Mouse (Mus musculus) stomach, embryonic 16.5 days (tissue): Measurements from ENCODE around the gene Flt3. TPM values are rescaled to one million over a fixed set of nuclear protein-coding genes. Genes with fewer than 3 reads are reported as not detected.

Experiments used
- ATAC-seq: fragments of 200-750 bp; cut with Nextera tagmentation; 2 replicates; pipeline ENCODE4 v1.8.0; 2017; ENCODE audit warnings: moderate number of reproducible peaks, moderate TSS enrichment; ENCODE audit not compliant: insufficient read depth, low FRiP score
- H3K27ac ChIP-seq: fragments of 300-500 bp; sonication (generic); 2 replicates; pipeline ENCODE4 v1.5.1; 2014; ENCODE audit warnings: low read length
- H3K27me3 ChIP-seq: fragments of 300-500 bp; sonication (generic); 2 replicates; pipeline ENCODE4 v1.6.1; 2014; ENCODE audit warnings: low read length, control low read depth, mixed read lengths; ENCODE audit not compliant: control insufficient read depth, insufficient read depth
- H3K36me3 ChIP-seq: fragments of 300-500 bp; sonication (generic); 2 replicates; pipeline ENCODE4 v1.6.1; 2014; ENCODE audit warnings: low read length; ENCODE audit not compliant: control insufficient read depth, insufficient read depth
- H3K4me1 ChIP-seq: fragments of 300-500 bp; sonication (generic); 2 replicates; pipeline ENCODE4 v1.6.1; 2014; ENCODE audit warnings: low read length, control low read depth, mixed read lengths; ENCODE audit not compliant: control insufficient read depth, insufficient read depth
- H3K4me2 ChIP-seq: fragments of 300-500 bp; sonication (generic); 2 replicates; pipeline ENCODE4 v1.6.1; 2014; ENCODE audit warnings: low read depth, low read length, mixed read lengths
- H3K4me3 ChIP-seq: fragments of 300-500 bp; sonication (generic); replicated peaks from 2 replicates; pipeline ENCODE4 v1.5.1; 2014; ENCODE audit warnings: mild to moderate bottlenecking, low read length
- H3K9ac ChIP-seq: fragments of 300-500 bp; sonication (generic); 2 replicates; pipeline ENCODE4 v1.6.1; 2014; ENCODE audit warnings: low read length
- H3K9me3 ChIP-seq: fragments of 300-500 bp; sonication (generic); replicated peaks from 2 replicates; pipeline ENCODE4 v1.6.1; 2016; ENCODE audit warnings: low read length, control low read depth; ENCODE audit not compliant: control insufficient read depth
- WGBS: fragments of 180-500 bp; shearing (Covaris S2); extraction: QIAGEN DNeasy Blood & Tissue Kit; methylation state at CpG from one replicate; pipeline ENCODE4 v1.1.7; 2014; 5-methylcytosine and 5-hydroxymethylcytosine counted together
- microRNA-seq: library from miRNA; unstranded; fragments of <30 nt; microRNA quantifications from one replicate; pipeline ENCODE4, GENCODE M21; 2016
- polyA plus RNA-seq: library from polyadenylated mRNA; unstranded; fragments of >200 nt; fragmentation: Nextera tagmentation; extraction: Ambion mirVana; gene quantifications from 2 replicates; pipeline ENCODE4 v1.2.1, GENCODE M21; 2015

The Flt3 gene
- polyA plus RNA-seq, 1 experiment from 2014 or later = 0.59 TPM

DNA sequence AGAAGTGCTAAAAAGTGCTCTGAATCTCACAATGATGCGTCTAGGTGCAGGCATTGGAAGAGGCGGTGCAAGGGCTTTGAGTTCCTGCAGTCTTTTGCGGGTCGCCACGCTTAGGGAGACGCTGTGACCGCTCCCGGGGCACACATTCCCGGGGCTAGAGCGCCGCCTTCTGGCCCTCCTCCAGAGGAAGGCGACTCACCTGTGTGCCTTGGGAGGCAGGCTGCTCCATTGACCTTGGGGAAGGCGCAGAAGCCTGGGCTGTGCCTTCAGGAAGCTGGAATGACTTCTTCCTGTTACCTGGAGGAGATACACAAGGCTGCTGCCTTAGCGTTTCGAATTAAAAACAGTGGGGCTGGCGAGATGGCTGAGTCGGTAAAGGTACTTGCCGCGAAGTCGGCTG is 106.2 kb downstream of the Flt3 start:
- H3K36me3 ChIP-seq = no peaks in the 10 kb centered on the region
- no peak overlapping the region for H3K27ac ChIP-seq
- 15% methylated on average over 20 of the region's 20 CpGs for WGBS
- no peak overlapping the region for H3K4me3 ChIP-seq
- H3K4me2 ChIP-seq = no peak overlapping the region
- ATAC-seq = peak; percentile 45; the same call in 1 of the 2 replicates
- peaks cover 47% of the 10 kb centered on the region for H3K27me3 ChIP-seq
- no peak overlapping the region for H3K9ac ChIP-seq
- H3K4me1 ChIP-seq = peaks cover 11% of the 10 kb centered on the region
- no peaks in the 10 kb centered on the region for H3K9me3 ChIP-seq

DNA sequence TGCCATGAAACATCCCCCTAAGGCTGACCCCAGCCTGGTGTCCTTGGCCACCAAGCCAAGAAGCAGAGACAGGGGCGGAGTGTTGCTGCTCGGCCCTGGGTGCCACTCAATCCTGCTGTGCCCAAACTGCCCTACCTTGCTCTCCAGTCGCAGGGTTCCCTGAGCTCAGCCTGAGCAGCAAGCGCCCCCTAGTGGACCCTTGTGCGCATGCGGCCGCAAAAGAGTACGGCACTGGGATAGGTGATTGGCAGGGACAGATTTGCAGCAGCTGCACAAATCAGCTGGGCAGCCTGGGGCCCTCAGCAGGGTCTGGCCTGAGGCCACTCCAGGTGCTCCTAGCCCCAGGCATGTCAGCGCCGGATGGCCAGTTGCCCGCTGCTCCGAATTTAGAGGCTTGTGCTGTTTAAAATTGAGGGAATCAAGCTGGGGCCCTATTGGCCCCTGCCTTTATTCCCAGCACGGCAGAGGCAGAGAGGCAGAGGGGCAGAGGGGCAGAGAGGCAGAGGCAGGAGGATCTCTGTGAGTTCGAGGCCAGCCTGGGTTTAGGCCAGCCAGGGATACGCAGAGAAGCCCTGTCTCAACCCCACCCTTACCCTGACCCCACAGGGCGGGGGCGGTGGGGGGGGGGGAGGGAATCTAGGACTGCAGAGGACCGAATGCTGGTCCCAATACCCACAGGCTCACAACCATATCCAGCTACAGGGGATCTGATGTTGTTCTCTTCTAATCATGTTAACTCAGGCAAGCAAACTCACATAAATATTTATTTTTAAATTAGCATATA is 107.0 kb downstream of the Flt3 start:
- Histone ChIP-seq H3K27me3 (peaks cover 40% of the 10 kb centered on the region), H3K9ac (no peak overlapping the region), H3K4me3 (no peak overlapping the region), H3K4me1 (peaks cover 9% of the 10 kb centered on the region), H3K27ac (peak overlapping the region; percentile 64), H3K4me2 (peak overlapping the region; percentile 5; the same call in 1 of the 2 replicates), H3K9me3 (no peaks in the 10 kb centered on the region), H3K36me3 (no peaks in the 10 kb centered on the region)
- 16% methylated on average over 18 of the region's 18 CpGs for WGBS
- ATAC-seq = peak; percentile 86

DNA sequence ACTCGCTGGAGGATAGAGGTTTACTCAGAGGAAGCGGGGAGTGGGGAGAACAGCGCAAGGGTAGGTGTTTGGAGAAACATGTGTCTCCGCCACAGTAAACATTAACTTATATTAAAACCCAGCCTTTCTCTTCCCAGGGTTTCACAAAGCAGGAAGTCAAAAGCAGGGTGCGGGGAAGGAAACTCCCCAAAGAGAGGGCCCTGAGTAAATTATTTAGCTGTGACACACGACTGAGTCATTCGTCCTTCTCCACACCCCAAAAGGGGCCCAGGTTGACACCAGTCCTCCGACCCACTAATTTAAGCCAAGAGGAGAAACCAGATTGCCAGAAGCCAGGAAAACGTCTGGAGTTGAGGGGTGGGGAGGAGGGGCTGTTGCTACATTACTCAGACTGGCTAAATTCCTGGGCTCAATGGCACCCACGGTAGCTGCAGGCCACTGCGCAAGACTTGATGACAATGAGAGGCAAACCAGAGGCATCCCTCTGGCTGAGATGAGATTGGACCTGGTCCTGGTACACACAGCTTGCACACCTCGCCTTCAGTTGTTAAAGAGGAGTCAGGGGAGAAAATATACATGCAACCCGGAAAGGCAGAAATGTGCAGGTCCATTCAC is 107.7 kb downstream of the Flt3 start:
- no peak overlapping the region for H3K4me3 ChIP-seq
- H3K9me3 ChIP-seq = no peaks in the 10 kb centered on the region
- peak overlapping the region; percentile 64 for H3K27ac ChIP-seq
- ATAC-seq = peak; percentile 59; the same call in 1 of the 2 replicates
- H3K9ac ChIP-seq = 0 out of 2 replicates have a peak overlapping the region, but pooled peaks have one; percentile 12
- H3K36me3 ChIP-seq = no peaks in the 10 kb centered on the region
- H3K4me2 ChIP-seq = peak overlapping the region; percentile 5
- WGBS = 23% methylated on average over 13 of the region's 13 CpGs
- peaks cover 33% of the 10 kb centered on the region for H3K27me3 ChIP-seq
- peaks cover 9% of the 10 kb centered on the region for H3K4me1 ChIP-seq

DNA sequence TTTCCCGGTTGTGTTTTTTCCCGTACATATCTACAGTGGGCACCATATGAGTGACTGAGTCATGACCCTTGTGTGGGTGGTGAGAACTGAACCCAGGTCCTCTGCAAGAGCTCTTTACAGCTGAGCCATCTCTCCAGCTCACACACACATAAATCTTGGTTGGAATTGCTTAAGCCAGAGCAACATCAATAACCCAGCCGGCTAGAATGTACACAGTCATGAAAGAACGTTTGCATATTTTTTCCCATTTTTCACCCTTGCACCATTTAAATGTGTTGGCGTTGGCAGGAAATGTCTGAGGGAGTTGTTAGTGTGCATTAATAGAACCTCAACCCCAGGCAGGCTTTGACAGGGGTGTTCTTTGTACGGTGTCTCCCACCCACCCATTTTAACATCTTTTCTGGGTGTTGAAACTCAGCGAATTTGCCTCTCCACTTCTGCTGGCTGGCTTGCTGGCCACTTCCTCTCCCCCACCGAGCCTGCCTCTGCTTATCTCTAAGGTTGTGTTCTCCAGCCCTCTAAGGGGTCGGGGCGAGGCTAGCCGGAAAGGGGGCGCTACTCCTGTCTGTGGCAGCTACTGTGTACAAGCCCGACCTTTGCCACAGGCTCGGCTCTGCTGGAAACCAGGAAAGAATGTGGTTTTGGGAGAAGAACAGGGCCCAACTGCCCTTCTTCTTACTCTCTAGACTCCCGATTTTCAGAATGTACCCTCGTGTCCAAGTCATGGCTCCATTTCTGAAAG is 108.4 kb downstream of the Flt3 start:
- H3K27me3 ChIP-seq = peaks cover 34% of the 10 kb centered on the region
- H3K9me3 ChIP-seq = no peaks in the 10 kb centered on the region
- 13% methylated on average over 16 of the region's 16 CpGs for WGBS
- ATAC-seq = no peak
- H3K4me2 ChIP-seq = peak overlapping the region; percentile 5
- H3K4me3 ChIP-seq = no peak overlapping the region
- no peaks in the 10 kb centered on the region for H3K36me3 ChIP-seq
- H3K9ac ChIP-seq = 0 out of 2 replicates have a peak overlapping the region, but pooled peaks have one; percentile 12
- H3K27ac ChIP-seq = peak overlapping the region; percentile 64
- peaks cover 9% of the 10 kb centered on the region for H3K4me1 ChIP-seq

DNA sequence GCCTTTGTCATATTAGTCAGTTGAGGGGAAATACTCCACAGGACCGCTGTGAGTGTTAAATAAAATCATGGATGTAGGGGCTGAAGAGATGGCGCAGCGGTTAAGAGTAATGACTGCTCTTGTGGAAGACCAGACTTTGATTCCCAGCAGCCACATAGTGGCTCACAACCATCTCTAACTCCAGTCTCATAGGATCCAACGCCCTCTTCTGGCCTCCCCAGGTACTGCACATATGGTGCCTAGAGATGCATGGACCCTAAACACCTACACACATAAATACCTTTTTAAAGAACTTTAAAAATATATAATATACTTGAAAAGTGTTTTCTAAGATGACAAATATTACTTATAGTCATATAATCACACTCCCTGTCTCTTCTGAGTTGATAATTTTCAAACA is 115.9 kb downstream of the Flt3 start:
- H3K9me3 ChIP-seq = no peaks in the 10 kb centered on the region
- no peaks in the 10 kb centered on the region for H3K36me3 ChIP-seq
- no peak overlapping the region for H3K4me3 ChIP-seq
- no peak for ATAC-seq
- WGBS = 74% methylated on average over 4 of the region's 4 CpGs
- no peak overlapping the region for H3K9ac ChIP-seq
- no peak overlapping the region for H3K4me2 ChIP-seq
- peaks cover 21% of the 10 kb centered on the region for H3K27me3 ChIP-seq
- no peaks in the 10 kb centered on the region for H3K4me1 ChIP-seq
- no peak overlapping the region for H3K27ac ChIP-seq

Small RNA genes within 50 kb of the gene (microRNA-seq; reads per million reads assigned to microRNA genes)
- not detected for gene Mir7k

Other genes starting within 250 kb of the Flt3 start
- not detected in 2 replicates for gene Gsx1, start 211.8 kb downstream of the Flt3 start, polyA plus RNA-seq
- gene Pdx1, start 130.5 kb downstream of the Flt3 start, polyA plus RNA-seq = 7.5 and 8.1 TPM in 2 replicates
- 2.5 and 3.4 TPM in 2 replicates for gene Cdx2, start 93.2 kb downstream of the Flt3 start, polyA plus RNA-seq
- 0.31 TPM in 1 of 2 replicates, not detected in the other for gene Urad, start 78.0 kb downstream of the Flt3 start, polyA plus RNA-seq
- 61.5 and 67.9 TPM in 2 replicates for gene Pan3, start 29.7 kb upstream of the Flt3 start, polyA plus RNA-seq